Mouse (Mus musculus) frontal cortex, adult (tissue): ENCODE measurements around the gene Mrpl20.
A peak's percentile ranks its signal among the peaks of the same experiment; 100 is the strongest.

Experiments
- ATAC-seq: cut with Nextera tagmentation; 2 replicates; pipeline ENCODE4 v1.9.2; 2017; ENCODE audit warnings: mild to moderate bottlenecking, moderate library complexity, mixed read lengths; ENCODE audit not compliant: low TSS enrichment

The Mrpl20 gene

DNA sequence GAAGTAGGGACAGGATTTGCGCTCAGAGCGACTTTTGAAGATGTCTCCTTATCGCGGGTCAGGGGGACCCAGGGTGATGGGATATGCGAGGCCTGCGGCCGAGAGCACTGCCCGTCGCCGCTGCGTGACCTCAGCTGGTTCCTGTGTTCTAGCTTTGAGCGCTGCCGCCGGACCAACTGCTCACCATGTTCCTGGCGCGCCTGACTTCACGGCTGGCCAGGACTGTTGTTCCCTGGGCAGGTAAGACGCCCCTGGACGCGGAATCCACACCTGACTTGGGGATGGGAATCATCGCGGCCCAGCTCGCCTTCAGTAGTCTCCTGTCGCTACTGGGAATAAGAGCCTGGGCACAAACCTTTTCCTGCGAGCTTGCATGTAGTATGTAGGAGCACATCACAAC, 29.2 kb downstream of the Mrpl20 start:
- ATAC-seq, result no peak

DNA sequence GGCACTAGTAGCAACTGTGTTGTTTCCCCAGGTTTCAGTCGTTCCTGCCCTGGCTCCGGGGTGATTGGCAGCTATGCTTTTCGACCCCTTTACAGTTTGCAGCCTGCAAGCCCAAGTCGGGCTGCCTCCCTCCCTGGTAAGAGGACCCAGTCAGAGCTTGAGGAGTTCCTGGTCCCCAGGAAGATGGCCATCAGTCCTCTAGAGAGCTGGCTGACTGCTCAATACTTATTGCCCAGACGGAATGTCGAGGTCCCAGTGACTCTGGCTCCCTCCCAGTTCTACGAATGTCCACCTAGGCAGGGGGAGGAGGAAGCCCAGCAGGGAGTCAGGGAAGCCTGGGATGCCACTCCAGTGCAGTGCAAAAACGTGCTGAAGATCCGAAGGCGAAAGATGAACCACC, 29.6 kb downstream of the Mrpl20 start:
- ATAC-seq, result no peak

DNA sequence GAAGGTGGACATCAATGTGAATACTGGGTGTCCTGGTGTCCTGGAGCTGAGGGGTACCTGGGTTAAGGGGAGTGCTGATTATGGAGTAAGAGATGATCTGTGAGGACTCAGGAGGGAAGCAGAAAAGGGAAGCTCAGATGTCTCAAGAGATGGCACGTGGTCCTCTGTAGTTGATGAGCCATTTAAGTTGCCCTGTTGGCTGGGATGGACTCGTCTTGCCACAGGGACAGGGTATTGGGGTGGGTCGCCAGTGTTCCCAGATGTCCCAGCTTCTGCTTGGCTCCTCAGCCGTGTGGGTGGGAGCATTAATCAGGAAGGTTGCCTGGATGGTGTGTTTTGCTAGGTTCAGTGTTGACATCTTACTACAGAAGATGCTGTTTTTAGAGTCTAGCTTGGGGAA, 30.6 kb downstream of the Mrpl20 start:
- ATAC-seq, result no peak

- ATAC-seq, result peak; percentile 30; the same call in 1 of the 2 replicates
Measured at GRCm38 (mm10) chr4:155833836-155834235, 31.2 kb downstream of the Mrpl20 start.

DNA sequence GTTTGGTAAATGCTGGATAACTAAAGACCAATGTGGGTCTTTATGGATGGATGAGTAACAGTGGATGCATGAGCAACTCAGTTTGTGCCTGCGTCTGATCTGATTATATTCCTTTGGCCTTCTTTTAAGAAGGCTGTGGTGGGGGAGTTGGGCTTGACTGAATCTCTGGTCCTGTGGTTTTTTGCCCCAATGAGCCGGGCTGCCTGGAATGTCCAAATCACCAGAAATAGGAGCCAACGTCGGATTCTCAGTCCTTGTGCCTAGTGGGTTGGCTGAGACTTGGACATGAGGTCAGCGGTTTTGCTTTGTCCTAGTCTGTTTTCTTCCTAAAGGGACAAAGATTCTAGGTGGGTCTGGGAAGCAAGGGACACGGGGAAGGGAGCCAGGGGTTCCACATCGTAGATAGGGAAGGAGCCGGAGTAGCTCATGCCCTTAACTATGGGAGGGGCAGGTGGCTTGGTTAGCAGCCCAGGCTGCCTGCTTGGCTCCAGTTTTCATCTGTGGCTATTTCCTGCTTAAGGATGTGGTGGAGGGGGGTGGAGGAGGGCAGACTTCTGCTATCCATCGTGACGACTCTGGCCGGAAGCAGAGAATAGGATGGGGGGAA, 34.8 kb downstream of the Mrpl20 start:
- ATAC-seq, result no peak

DNA sequence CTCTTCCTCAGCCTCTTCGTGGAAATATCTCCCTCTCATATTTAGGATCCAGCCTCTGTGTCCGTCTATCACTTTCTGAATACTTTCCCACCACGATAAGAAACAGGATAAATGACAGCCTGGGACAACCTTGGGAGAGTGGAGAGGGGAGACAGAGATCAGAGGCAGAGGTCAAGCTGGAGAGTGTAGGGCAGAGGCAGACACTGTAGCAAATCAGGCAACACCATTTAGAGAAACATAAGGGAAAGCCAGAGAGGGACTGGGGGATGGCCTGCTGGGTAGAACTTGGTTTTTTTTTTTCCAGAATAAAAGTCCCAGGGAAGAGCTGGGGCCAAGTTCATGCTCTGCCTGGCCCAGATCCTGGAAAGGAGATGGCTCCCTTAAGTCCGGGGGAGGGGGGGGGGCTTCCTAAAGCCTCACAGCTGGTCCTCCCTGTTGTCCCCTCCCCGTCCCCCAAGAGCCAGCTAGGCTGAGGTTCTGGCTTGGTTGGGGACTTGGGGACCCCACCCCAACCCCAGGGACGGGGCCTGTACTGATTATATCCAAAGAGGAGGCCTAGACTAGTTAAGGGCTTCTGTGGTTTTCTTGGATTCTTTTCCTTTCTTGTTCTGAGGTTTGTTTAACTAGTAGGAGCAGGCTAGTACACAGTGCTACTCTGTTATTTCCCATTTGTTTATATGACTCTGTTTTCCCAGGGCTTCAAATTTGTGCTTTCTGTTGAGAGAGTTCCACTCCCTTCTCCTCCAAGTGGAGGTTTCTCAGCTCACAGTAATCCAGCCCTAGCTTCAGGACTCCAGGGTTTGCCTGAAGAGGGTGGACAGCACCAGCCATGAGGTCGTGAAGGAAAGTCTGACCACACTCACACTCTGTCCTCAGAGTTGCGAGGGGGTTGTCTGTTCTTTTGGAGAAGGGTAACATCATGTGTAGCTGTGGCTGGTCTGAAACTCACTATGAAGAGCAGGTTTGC, 35.8 kb downstream of the Mrpl20 start:
- no peak for ATAC-seq

DNA sequence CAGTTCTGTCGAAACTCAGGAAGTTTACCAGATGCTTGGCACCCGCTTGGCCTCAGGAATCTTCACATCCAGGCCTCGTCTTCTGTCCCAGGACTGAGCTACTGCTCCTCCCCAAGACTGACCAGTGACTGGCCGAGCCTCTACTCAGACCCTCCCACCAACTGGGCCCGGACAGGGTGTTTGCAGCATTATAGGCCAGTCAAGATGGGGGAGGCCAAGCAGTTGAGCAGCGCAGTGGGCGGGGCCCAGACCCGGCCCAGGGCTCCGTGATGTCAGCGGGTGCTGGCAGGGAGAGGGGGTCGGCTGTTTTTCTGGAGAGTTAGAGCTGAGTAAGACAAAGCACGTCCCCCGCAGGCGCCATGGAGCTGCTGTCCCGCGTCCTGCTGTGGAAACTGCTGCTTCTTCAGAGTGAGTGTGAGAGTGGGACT, 36.8 kb downstream of the Mrpl20 start, which contains the start of gene Mxra8:
Gene Mxra8, plus strand, starts transcription at position 198 of the 428 bp plus-strand sequence.
- ATAC-seq, result no peak

DNA sequence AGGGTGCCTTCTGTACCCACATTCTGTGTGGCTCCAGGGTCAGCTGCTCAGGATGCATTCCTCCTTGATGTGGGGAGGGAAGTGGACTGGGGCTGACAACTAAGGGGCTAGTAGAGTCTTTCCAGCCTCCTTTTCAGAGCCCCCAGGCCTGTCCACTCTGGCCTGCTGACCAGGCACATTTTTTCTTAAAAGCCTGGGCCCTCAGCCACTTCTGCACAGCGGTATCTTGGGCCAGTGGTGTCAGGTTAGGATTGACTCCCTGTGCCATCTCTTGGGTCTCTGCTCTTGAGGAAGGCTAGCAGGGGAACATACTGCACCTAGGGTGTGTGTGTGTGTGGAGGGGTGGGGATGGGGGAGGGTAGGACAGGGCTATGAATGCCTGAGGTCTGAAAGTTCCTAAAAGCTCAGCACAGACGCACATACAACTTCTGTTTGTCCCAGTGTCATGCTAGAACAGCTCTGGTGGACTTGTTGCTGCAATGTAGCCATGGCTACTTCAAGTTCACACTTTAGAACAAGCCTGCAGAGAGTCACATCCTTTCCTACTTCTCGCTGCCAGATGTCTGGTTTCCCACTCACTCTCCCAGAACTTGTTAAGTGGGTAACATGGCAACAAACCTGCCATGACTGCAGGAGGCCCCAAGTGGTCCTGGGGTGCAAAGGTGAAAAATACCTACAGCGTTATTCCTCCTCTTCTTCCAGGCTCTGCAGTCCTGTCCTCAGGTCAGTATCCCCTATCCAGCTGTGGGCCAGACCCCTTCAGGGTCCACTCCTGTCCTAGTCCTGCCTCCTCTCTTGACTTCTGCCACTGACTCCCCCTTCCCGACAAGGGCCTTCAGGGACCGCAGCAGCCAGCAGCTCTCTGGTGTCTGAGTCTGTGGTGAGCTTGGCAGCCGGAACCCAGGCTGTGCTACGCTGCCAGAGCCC, 37.7 kb downstream of the Mrpl20 start:
- ATAC-seq, result no peak

DNA sequence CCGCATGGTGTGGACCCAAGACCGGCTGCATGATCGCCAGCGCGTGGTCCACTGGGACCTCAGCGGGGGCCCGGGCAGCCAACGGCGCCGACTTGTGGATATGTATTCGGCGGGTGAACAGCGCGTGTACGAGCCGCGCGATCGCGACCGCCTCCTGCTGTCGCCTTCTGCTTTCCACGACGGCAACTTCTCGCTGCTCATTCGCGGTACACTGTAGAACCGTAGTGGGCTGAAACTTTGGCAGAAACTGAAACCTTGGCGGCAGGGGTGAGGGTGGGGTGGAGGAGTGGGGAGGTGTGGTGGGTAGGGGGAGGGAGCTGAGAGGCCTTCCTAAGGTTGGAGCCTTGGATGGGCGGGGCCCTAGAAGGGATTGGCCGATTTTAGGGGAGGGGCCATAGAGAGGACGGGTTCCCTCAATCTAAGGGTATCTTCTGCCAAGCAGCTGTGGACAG, 38.4 kb downstream of the Mrpl20 start:
- ATAC-seq, result no peak

- no peak for ATAC-seq
Measured at GRCm38 (mm10) chr4:155841651-155842270, 39.1 kb downstream of the Mrpl20 start.

GRCm38 (mm10) chr4:155843231-155843630, 40.6 kb downstream of the Mrpl20 start:
- ATAC-seq, result no peak

DNA sequence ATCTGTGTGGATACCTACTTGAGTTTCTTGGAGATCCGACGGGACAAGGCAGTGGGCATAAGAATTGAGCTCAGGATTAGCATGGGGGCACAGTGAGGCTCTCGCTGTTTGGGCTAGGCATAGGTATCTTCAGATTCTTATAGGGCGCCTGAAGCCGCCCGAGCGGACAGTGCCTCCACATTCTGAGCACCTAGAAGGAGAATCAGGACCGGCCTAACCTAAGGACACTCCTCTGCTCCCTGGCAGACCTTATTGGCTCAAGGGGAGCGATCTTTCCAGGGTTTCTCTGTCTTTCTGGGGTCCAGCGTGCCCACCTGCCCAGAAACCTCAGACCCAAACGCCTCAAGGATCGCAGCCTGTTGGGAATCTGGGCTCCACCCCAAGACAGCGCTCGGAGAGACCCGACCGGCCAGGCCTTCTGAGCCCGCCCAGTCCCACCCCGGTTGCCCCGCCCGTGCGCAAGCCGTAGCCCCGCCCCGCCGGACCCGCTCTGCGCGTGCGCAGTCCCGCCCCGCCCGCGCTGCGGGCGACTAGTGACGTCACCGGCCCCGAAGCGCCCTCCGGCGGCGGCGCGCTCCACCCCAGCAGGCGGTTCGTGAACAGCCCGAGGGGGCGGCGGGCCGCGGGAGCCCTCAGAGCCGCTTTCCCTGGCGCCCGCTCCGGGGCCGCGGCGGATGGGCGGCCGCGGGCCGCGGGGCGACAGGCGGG, 44.3 kb downstream of the Mrpl20 start, which contains the start of gene Dvl1:
Gene Dvl1, plus strand, starts transcription at position 532 of the 708 bp plus-strand sequence.
- ATAC-seq, result peak; percentile 81

GRCm38 (mm10) chr4:155847591-155848352, 45.1 kb downstream of the Mrpl20 start:
- ATAC-seq, result peak; percentile 28; the same call in 1 of the 2 replicates

DNA sequence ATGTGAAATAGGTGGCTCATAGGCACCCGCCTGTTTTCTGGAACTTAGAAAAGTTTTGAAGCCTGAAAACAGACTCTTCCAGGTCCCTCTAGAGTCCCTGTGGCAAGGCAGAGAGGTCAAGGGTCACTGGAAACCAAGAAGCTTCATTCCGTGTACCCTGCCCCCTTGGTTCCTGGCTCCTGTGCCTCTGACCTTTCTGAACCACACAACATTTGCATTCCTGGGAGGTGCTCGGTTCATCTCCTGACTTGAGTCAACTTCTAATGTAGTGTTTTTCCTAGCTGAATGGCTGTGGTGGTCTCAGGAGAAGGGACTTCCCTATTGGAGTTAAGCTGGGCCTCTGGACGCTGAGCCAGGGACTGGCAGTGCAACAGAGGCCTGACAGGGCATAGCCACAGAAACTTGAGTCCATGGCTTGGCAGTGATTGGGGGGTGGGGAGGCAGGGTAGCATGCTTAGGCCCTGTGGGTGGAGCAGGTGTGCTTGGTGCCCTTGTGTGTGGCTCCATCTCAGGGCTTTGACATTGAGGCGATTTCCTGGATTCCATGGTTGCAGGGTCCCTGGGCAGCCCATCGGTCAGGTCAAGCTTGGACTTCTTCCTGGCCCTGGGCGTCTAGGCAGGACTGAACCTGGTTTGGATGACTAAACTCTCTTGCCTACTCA, 45.9 kb downstream of the Mrpl20 start:
- no peak for ATAC-seq

DNA sequence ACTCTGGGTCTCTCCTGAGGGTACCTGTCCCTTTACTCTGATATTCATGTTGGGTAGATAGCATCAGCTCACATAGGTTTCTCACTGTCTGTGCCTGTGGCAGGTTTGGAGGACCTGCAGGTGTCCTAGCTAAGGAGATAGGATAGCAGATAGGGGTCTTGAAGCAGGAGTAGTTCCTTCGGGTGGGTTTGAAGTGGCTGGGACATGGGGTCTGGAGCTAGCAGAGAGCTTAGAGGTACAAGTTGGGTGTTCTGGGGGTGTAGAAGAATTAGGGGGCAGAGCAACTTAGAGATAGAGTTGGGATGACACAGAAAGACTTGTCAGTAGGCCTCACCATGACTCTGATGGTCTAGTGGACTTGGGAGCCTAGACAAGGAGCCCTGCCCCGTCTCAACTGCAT, 46.7 kb downstream of the Mrpl20 start:
- ATAC-seq, result no peak

- ATAC-seq, result no peak
Measured at GRCm38 (mm10) chr4:155849792-155850451, 47.2 kb downstream of the Mrpl20 start.

GRCm38 (mm10) chr4:155851368-155851767, 48.7 kb downstream of the Mrpl20 start:
- no peak for ATAC-seq

GRCm38 (mm10) chr4:155851951-155852411, 49.3 kb downstream of the Mrpl20 start:
- ATAC-seq, result no peak

DNA sequence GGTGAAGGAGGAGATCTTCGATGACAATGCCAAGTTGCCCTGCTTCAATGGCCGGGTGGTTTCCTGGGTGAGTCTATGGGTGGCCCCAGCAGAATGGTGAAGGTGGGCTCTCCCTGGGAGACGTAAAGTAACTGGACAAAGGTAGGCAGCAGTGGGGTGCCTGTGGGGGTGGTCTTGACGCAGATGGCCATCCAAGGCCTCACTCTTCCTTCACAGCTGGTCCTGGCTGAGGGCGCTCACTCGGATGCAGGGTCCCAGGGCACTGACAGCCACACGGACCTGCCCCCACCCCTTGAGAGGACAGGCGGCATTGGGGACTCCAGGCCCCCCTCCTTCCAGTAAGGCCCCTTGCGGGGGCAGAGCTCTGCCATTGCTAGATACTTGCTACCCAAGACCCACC, 50.7 kb downstream of the Mrpl20 start:
- ATAC-seq, result no peak
